Mouse (Mus musculus): ENCODE data around the gene Cobll1. TPM values are rescaled to one million over a fixed set of nuclear protein-coding genes. Genes with fewer than 3 reads are reported as not detected.

Gene Cobll1
- polyA plus RNA-seq, 1 experiment from 2014 or later, result 23.8 TPM

DNA sequence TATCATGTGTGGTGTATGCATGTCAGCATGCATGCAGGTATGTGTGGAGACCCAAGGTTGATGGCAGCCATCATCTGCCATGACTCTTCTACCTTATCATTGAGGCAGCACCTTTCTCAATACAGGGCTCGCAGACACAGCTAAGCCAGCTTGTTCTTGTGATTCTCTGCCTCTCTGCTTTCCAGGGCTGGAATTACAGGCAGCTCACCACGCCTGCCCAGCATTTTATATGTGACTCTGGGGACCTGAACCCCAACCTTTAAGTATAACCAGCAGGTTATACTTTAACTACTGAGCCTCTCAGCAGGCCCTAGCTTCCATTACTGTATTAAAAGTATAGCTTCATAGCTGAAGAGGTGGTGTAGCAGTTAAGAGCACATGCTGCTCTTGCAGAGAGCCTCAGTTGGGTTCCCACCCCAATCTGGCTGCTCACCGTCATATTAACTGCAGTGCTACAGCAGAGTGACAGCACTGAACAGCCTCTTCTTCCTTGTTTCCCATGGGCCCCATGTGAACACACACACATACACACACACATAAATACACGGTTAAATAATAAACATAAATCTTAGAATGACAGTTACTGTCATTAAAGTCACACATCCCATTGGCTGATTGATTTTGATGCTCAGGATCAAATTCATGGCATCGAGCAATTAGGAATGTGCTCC, 81.1 kb downstream of the Cobll1 start:
- DNase-seq (ENCODE audit: low spot score) (no peak), ATAC-seq (replicated peaks; ENCODE audit: low FRiP score, low read depth) (no peak)
- no peak for TF ChIP-seq CTCF (IDR thresholded peaks at IDR 0.05; ENCODE audit: low read depth)
- Histone ChIP-seq H3K9me3 (replicated peaks; ENCODE audit: low read length) (no peaks in the 10 kb centered on the region), H3K27me3 (ENCODE audit: insufficient read depth, low read length) (no peaks in the 10 kb centered on the region), H3K4me1 (replicated peaks; ENCODE audit: insufficient read depth, low read length) (no peaks in the 10 kb centered on the region), H3K27ac (no peak overlapping the region), H3K9ac (ENCODE audit: low read depth, low read length) (no peak overlapping the region), H3K36me3 (ENCODE audit: insufficient read depth, low read length) (no peaks in the 10 kb centered on the region), H3K4me3 (replicated peaks; ENCODE audit: low read depth, low read length) (no peak overlapping the region), H3K4me2 (ENCODE audit: low read length) (no peak overlapping the region)
- WGBS, result 66% methylated on average over 5 of the region's 5 CpGs

DNA sequence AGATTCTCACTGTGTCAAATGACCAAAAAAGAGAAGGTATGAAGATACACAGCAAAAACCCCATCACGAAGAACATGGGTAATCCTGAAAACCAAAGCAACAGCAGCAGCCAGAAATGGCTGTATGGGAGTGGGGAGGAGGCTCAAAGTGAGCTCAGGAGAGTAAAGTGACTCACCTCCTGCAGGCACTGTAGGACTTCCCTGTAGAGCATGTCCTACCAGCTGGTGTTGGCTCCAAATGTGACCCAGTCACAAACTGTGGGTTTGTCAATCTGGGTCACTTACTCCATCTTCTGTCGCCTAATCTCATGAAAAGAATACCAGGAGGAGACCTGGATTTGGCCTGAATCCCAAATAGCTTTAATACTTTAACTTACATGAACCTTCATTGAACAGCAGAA, 81.9 kb downstream of the Cobll1 start:
- H3K4me1 ChIP-seq (replicated peaks; ENCODE audit: insufficient read depth, low read length), result no peaks in the 10 kb centered on the region
- WGBS, result 82% methylated on average over 2 of the region's 2 CpGs
- no peaks in the 10 kb centered on the region for H3K9me3 ChIP-seq (replicated peaks; ENCODE audit: low read length)
- no peaks in the 10 kb centered on the region for H3K36me3 ChIP-seq (ENCODE audit: insufficient read depth, low read length)
- no peak overlapping the region for H3K4me2 ChIP-seq (ENCODE audit: low read length)
- no peak for DNase-seq (ENCODE audit: low spot score)
- H3K9ac ChIP-seq (ENCODE audit: low read depth, low read length), result no peak overlapping the region
- no peak overlapping the region for H3K27ac ChIP-seq
- ATAC-seq (replicated peaks; ENCODE audit: low FRiP score, low read depth), result no peak
- H3K27me3 ChIP-seq (ENCODE audit: insufficient read depth, low read length), result no peaks in the 10 kb centered on the region
- TF ChIP-seq CTCF (IDR thresholded peaks at IDR 0.05; ENCODE audit: low read depth), result no peak
- no peak overlapping the region for H3K4me3 ChIP-seq (replicated peaks; ENCODE audit: low read depth, low read length)

DNA sequence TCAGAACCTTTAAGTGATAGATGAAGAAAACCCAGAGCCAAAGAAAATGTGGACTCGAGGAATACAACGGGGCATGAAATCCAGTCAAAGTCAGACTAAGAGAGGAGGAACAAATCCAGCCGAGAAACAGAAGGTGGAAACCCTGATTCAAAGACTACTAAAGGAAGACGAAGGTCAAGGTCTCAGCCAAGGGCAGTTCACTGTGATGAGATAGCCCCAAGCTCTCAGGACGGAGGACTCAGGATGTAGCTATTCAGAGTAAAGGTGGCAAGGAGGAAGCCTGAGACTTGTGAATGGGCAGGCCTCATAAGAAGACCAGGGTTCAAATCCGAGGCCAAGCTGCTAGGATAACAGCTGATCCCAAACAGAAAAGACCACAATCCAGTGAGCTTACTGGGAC, 90.3 kb downstream of the Cobll1 start:
- ATAC-seq (replicated peaks; ENCODE audit: low FRiP score, low read depth), result no peak
- no peaks in the 10 kb centered on the region; the same call in 1 of the 2 replicates for H3K36me3 ChIP-seq (ENCODE audit: insufficient read depth, low read length)
- DNase-seq (ENCODE audit: low spot score), result no peak
- H3K27ac ChIP-seq, result no peak overlapping the region
- no peak overlapping the region for H3K4me3 ChIP-seq (replicated peaks; ENCODE audit: low read depth, low read length)
- TF ChIP-seq CTCF (IDR thresholded peaks at IDR 0.05; ENCODE audit: low read depth), result no peak
- no peaks in the 10 kb centered on the region for H3K9me3 ChIP-seq (replicated peaks; ENCODE audit: low read length)
- no peak overlapping the region for H3K4me2 ChIP-seq (ENCODE audit: low read length)
- WGBS, result 90% methylated on average over 6 of the region's 6 CpGs
- H3K9ac ChIP-seq (ENCODE audit: low read depth, low read length), result no peak overlapping the region
- no peaks in the 10 kb centered on the region for H3K4me1 ChIP-seq (replicated peaks; ENCODE audit: insufficient read depth, low read length)
- no peaks in the 10 kb centered on the region for H3K27me3 ChIP-seq (ENCODE audit: insufficient read depth, low read length)

DNA sequence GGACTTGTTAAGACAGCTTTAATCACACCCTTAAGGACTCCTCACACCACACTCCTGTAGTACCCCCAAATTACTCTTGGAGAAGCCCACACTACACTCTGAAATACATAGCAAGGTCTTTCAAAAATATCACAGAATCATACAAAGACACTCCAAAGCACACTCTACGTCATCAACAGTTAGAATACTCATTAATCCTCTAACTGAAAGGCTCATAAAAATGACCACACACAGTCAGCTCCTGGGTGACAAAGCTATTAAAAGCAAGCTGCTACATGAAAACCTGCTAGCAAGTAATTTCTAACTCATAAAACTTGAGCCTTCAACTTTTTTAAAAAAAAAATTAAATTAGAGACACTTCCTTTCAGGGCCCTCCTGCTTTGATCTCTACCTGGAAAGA, 91.8 kb downstream of the Cobll1 start:
- ATAC-seq (replicated peaks; ENCODE audit: low FRiP score, low read depth), result no peak
- Histone ChIP-seq H3K9ac (ENCODE audit: low read depth, low read length) (no peak overlapping the region), H3K27ac (no peak overlapping the region), H3K4me2 (ENCODE audit: low read length) (no peak overlapping the region), H3K27me3 (ENCODE audit: insufficient read depth, low read length) (no peaks in the 10 kb centered on the region), H3K36me3 (ENCODE audit: insufficient read depth, low read length) (no peaks in the 10 kb centered on the region; the same call in 1 of the 2 replicates), H3K9me3 (replicated peaks; ENCODE audit: low read length) (no peaks in the 10 kb centered on the region), H3K4me1 (replicated peaks; ENCODE audit: insufficient read depth, low read length) (no peaks in the 10 kb centered on the region), H3K4me3 (replicated peaks; ENCODE audit: low read depth, low read length) (no peak overlapping the region)
- WGBS, result 17% methylated on average over 1 of the region's 1 CpGs
- TF ChIP-seq CTCF (IDR thresholded peaks at IDR 0.05; ENCODE audit: low read depth), result peak; percentile 14; the same call in 1 of the 2 replicates
- peak; percentile 75 for DNase-seq (ENCODE audit: low spot score)

DNA sequence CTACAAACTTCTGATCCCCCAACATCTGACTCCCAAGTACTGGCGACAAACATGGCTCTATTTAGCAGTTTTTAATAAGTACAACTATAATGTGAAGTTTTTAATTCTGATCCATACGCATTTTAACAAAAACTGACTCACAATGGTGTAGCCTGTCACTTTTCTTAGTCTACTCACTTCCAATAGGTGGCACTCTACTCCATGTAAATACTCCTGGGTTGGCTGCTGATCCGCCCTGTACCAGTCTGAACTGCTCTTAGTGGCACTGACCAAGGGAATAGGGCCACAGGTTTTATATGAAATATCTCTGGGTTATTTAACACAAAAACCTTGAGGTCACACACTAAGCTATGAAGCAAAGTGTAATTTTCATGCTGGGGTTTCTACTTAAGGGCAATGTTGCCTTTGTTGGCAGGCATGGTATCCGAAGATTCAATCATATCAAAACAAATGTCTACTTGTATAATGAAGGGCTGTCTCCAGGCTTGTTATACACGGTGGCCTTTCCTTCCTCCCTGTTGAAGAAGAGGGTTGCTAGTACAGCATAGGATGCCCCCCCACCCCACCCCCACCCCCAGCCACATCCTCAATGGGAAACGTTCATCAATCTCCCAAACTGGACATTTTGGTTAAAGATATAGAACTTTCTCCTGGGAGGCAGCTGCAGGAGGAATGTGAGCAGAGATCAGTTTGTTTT, 93.6 kb downstream of the Cobll1 start:
- Histone ChIP-seq H3K27ac (no peak overlapping the region; the same call in 1 of the 2 replicates), H3K9me3 (replicated peaks; ENCODE audit: low read length) (no peaks in the 10 kb centered on the region), H3K4me2 (ENCODE audit: low read length) (no peak overlapping the region), H3K4me1 (replicated peaks; ENCODE audit: insufficient read depth, low read length) (no peaks in the 10 kb centered on the region), H3K27me3 (ENCODE audit: insufficient read depth, low read length) (no peaks in the 10 kb centered on the region), H3K4me3 (replicated peaks; ENCODE audit: low read depth, low read length) (no peak overlapping the region), H3K36me3 (ENCODE audit: insufficient read depth, low read length) (no peaks in the 10 kb centered on the region; the same call in 1 of the 2 replicates), H3K9ac (ENCODE audit: low read depth, low read length) (no peak overlapping the region)
- WGBS, result 53% methylated on average over 6 of the region's 6 CpGs
- DNase-seq (ENCODE audit: low spot score) (peak; percentile 84), ATAC-seq (replicated peaks; ENCODE audit: low FRiP score, low read depth) (peak; percentile 88)
- TF ChIP-seq CTCF (IDR thresholded peaks at IDR 0.05; ENCODE audit: low read depth), result peak; percentile 77

- Histone ChIP-seq H3K9me3 (replicated peaks; ENCODE audit: low read length) (no peaks in the 10 kb centered on the region), H3K27me3 (ENCODE audit: insufficient read depth, low read length) (no peaks in the 10 kb centered on the region), H3K4me1 (replicated peaks; ENCODE audit: insufficient read depth, low read length) (no peaks in the 10 kb centered on the region), H3K4me2 (ENCODE audit: low read length) (no peak overlapping the region), H3K4me3 (replicated peaks; ENCODE audit: low read depth, low read length) (no peak overlapping the region), H3K9ac (ENCODE audit: low read depth, low read length) (no peak overlapping the region), H3K27ac (no peak overlapping the region), H3K36me3 (ENCODE audit: insufficient read depth, low read length) (no peaks in the 10 kb centered on the region)
- ATAC-seq (replicated peaks; ENCODE audit: low FRiP score, low read depth) (no peak), DNase-seq (ENCODE audit: low spot score) (no peak)
- 67% methylated on average over 4 of the region's 4 CpGs for WGBS
- TF ChIP-seq CTCF (IDR thresholded peaks at IDR 0.05; ENCODE audit: low read depth), result no peak
Observed at GRCm38 (mm10) chr2:65141093-65141661, 98.0 kb downstream of the Cobll1 start.
